Mouse (Mus musculus): ENCODE results near the gene 1600002K03Rik. TPM values are rescaled to one million over a fixed set of nuclear protein-coding genes. Genes with fewer than 3 reads are reported as not detected.

The 1600002K03Rik gene
- polyA plus RNA-seq, 1 experiment = 7.6 TPM

- no peaks in the 10 kb centered on the region for H3K9me3 ChIP-seq (replicated peaks; ENCODE audit: control insufficient read depth, insufficient read depth, low read length, poor library complexity, severe bottlenecking)
- H3K27ac ChIP-seq (ENCODE audit: insufficient read depth, low read length) = no peak overlapping the region
- no peak overlapping the region for H3K4me3 ChIP-seq (ENCODE audit: low read depth, low read length)
- H3K9ac ChIP-seq (ENCODE audit: low read depth, poor library complexity, severe bottlenecking) = no peak overlapping the region
- peaks cover 2% of the 10 kb centered on the region for H3K4me1 ChIP-seq (ENCODE audit: control insufficient read depth, insufficient read depth, low read length)
- TF ChIP-seq CTCF (IDR thresholded peaks at IDR 0.05; ENCODE audit: low read depth, low read length) = peak; percentile 70
- no peak for TF ChIP-seq POLR2A (IDR thresholded peaks at IDR 0.05; ENCODE audit: insufficient read depth, low read length)
- TF ChIP-seq EP300 (IDR thresholded peaks at IDR 0.05; ENCODE audit: insufficient read depth, low read depth, low read length) = no peak
- peaks cover 9% of the 10 kb centered on the region for H3K36me3 ChIP-seq (ENCODE audit: control insufficient read depth, insufficient read depth, low read length, poor library complexity, severe bottlenecking)
- no peaks in the 10 kb centered on the region for H3K27me3 ChIP-seq (ENCODE audit: control insufficient read depth, insufficient read depth, low read length, poor library complexity, severe bottlenecking)
Measured at GRCm38 (mm10) chr10:80174705-80175104, 2.0 kb downstream of the 1600002K03Rik start.

GRCm38 (mm10) chr10:80175536-80176269 is 3.0 kb downstream of the 1600002K03Rik start:
- H3K27ac ChIP-seq (ENCODE audit: insufficient read depth, low read length) = no peak overlapping the region
- H3K4me3 ChIP-seq (ENCODE audit: low read depth, low read length) = no peak overlapping the region
- H3K36me3 ChIP-seq (ENCODE audit: control insufficient read depth, insufficient read depth, low read length, poor library complexity, severe bottlenecking) = no peaks in the 10 kb centered on the region; the same call in 1 of the 2 replicates
- H3K9me3 ChIP-seq (replicated peaks; ENCODE audit: control insufficient read depth, insufficient read depth, low read length, poor library complexity, severe bottlenecking) = no peaks in the 10 kb centered on the region
- no peak overlapping the region for H3K9ac ChIP-seq (ENCODE audit: low read depth, poor library complexity, severe bottlenecking)
- peaks cover 4% of the 10 kb centered on the region for H3K4me1 ChIP-seq (ENCODE audit: control insufficient read depth, insufficient read depth, low read length)
- no peaks in the 10 kb centered on the region for H3K27me3 ChIP-seq (ENCODE audit: control insufficient read depth, insufficient read depth, low read length, poor library complexity, severe bottlenecking)
- TF ChIP-seq POLR2A (IDR thresholded peaks at IDR 0.05; ENCODE audit: insufficient read depth, low read length) (no peak), EP300 (IDR thresholded peaks at IDR 0.05; ENCODE audit: insufficient read depth, low read depth, low read length) (no peak), CTCF (IDR thresholded peaks at IDR 0.05; ENCODE audit: low read depth, low read length) (peak; percentile 52)

- Histone ChIP-seq H3K4me3 (ENCODE audit: low read depth, low read length) (no peak overlapping the region), H3K27ac (ENCODE audit: insufficient read depth, low read length) (no peak overlapping the region), H3K9me3 (replicated peaks; ENCODE audit: control insufficient read depth, insufficient read depth, low read length, poor library complexity, severe bottlenecking) (no peaks in the 10 kb centered on the region), H3K9ac (ENCODE audit: low read depth, poor library complexity, severe bottlenecking) (no peak overlapping the region), H3K4me1 (ENCODE audit: control insufficient read depth, insufficient read depth, low read length) (peaks cover 3% of the 10 kb centered on the region), H3K36me3 (ENCODE audit: control insufficient read depth, insufficient read depth, low read length, poor library complexity, severe bottlenecking) (no peaks in the 10 kb centered on the region), H3K27me3 (ENCODE audit: control insufficient read depth, insufficient read depth, low read length, poor library complexity, severe bottlenecking) (no peaks in the 10 kb centered on the region)
- TF ChIP-seq EP300 (IDR thresholded peaks at IDR 0.05; ENCODE audit: insufficient read depth, low read depth, low read length) (no peak), POLR2A (IDR thresholded peaks at IDR 0.05; ENCODE audit: insufficient read depth, low read length) (no peak), CTCF (IDR thresholded peaks at IDR 0.05; ENCODE audit: low read depth, low read length) (no peak)
Measured at GRCm38 (mm10) chr10:80176270-80176834, 3.6 kb downstream of the 1600002K03Rik start.

GRCm38 (mm10) chr10:80177441-80178279 is 4.9 kb downstream of the 1600002K03Rik start:
- H3K9me3 ChIP-seq (replicated peaks; ENCODE audit: control insufficient read depth, insufficient read depth, low read length, poor library complexity, severe bottlenecking) = no peaks in the 10 kb centered on the region
- H3K36me3 ChIP-seq (ENCODE audit: control insufficient read depth, insufficient read depth, low read length, poor library complexity, severe bottlenecking) = no peaks in the 10 kb centered on the region
- peaks cover 3% of the 10 kb centered on the region for H3K4me1 ChIP-seq (ENCODE audit: control insufficient read depth, insufficient read depth, low read length)
- no peak overlapping the region for H3K4me3 ChIP-seq (ENCODE audit: low read depth, low read length)
- H3K27ac ChIP-seq (ENCODE audit: insufficient read depth, low read length) = no peak overlapping the region
- TF ChIP-seq POLR2A (IDR thresholded peaks at IDR 0.05; ENCODE audit: insufficient read depth, low read length) = no peak
- no peak for TF ChIP-seq CTCF (IDR thresholded peaks at IDR 0.05; ENCODE audit: low read depth, low read length)
- no peak for TF ChIP-seq EP300 (IDR thresholded peaks at IDR 0.05; ENCODE audit: insufficient read depth, low read depth, low read length)
- no peak overlapping the region for H3K9ac ChIP-seq (ENCODE audit: low read depth, poor library complexity, severe bottlenecking)
- no peaks in the 10 kb centered on the region for H3K27me3 ChIP-seq (ENCODE audit: control insufficient read depth, insufficient read depth, low read length, poor library complexity, severe bottlenecking)

DNA sequence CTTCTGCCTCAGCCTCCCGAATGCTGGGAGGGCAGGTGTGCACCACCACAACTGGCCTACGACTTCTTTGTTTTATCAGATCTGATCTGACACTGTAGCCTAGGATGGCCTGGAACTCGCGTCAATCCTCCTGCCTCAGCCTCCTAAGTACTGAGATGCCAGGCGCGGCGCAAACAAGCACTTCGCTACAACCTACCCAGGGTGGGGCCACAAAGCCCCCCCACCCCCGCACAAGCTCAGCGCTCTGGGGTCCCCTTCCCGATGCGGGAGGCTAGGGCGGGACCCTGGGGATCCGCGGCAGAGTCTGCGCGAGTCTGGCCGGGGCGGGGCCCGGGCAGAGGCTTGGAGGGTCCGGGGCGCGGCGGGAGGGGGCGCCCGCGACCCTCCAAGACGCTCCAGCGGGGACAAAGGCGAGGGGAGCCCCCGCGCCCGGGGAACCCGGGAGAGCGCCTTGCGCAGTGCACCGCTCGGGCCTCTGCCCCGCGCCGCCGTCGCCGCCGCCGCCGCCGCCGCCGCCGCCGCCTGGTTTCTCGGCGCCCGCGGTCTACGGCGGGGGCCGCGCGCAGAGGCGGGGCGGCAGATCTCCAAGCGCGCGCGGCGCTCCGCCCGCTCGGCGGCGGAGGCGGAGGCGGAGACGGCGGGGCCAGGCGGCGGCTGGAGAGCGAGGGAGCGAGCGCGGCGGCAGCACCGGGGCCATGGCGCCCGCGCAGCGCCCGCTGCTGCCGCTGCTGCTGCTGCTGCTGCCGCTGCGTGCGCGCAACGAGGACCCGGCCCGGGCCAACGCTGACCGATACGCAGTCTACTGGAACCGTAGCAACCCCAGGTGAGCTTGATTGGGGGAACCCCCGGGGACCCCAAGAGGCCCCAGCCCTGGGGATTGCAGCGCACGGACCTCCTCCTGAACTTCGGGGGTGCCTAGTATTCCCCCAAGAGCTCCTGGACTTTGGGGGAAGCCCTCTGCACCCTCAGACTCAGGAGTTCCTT is 6.6 kb downstream of the 1600002K03Rik start, which contains the start of gene Efna2:
TSS of gene Efna2 (plus strand) at position 415 of the 984 bp plus-strand sequence.
- Histone ChIP-seq H3K9ac (ENCODE audit: low read depth, poor library complexity, severe bottlenecking) (peak within 1 kb of the TSS; percentile 88), H3K36me3 (ENCODE audit: control insufficient read depth, insufficient read depth, low read length, poor library complexity, severe bottlenecking) (no peaks in the 10 kb centered on the region), H3K4me3 (ENCODE audit: low read depth, low read length) (peak within 1 kb of the TSS; percentile 82), H3K4me1 (ENCODE audit: control insufficient read depth, insufficient read depth, low read length) (peaks cover 3% of the 10 kb centered on the region), H3K27ac (ENCODE audit: insufficient read depth, low read length) (peak within 1 kb of the TSS; percentile 4; the same call in 1 of the 2 replicates), H3K9me3 (replicated peaks; ENCODE audit: control insufficient read depth, insufficient read depth, low read length, poor library complexity, severe bottlenecking) (no peaks in the 10 kb centered on the region), H3K27me3 (ENCODE audit: control insufficient read depth, insufficient read depth, low read length, poor library complexity, severe bottlenecking) (no peaks in the 10 kb centered on the region)
- no peak for TF ChIP-seq EP300 (IDR thresholded peaks at IDR 0.05; ENCODE audit: insufficient read depth, low read depth, low read length)
- TF ChIP-seq CTCF (IDR thresholded peaks at IDR 0.05; ENCODE audit: low read depth, low read length) = no peak
- no peak for TF ChIP-seq POLR2A (IDR thresholded peaks at IDR 0.05; ENCODE audit: insufficient read depth, low read length)

Data from ES-Bruce4 (cell line).